Mouse (Mus musculus) brown adipose tissue, adult 24 weeks (tissue): ENCODE measurements around the gene Usp34. TPM values are rescaled to one million over a fixed set of nuclear protein-coding genes. Genes with fewer than 3 reads are reported as not detected.
"Not testable (repeated sequence)": the region's sequence is repeated elsewhere in the genome, so short reads cannot be mapped to it uniquely, and the experiment has no call there.

Experiments
- H3K27ac ChIP-seq: fragments of 200-500 bp; replicated peaks from 2 replicates; pipeline ENCODE4 v1.5.1; 2012; ENCODE audit warnings: low read depth, mild to moderate bottlenecking, low read length
- H3K4me1 ChIP-seq: fragments of 200-500 bp; 2 replicates; pipeline ENCODE4 v1.6.1; 2012; ENCODE audit warnings: low read length, mixed read lengths; ENCODE audit not compliant: control insufficient read depth, insufficient read depth, insufficient read length
- H3K4me3 ChIP-seq: fragments of 200-500 bp; 2 replicates; pipeline ENCODE4 v1.5.1; 2012; ENCODE audit warnings: low read depth, mild to moderate bottlenecking, low read length, moderate library complexity; ENCODE audit not compliant: insufficient read depth
- polyA plus RNA-seq: library from polyadenylated mRNA; stranded (reverse); fragments of >200 nt; gene quantifications from 2 replicates; pipeline ENCODE4 v1.2.4, GENCODE M21; 2012; ENCODE audit not compliant: missing spikeins, insufficient read depth, insufficient read length

Usp34 gene
- polyA plus RNA-seq, 1 experiment: 15.9 TPM

DNA sequence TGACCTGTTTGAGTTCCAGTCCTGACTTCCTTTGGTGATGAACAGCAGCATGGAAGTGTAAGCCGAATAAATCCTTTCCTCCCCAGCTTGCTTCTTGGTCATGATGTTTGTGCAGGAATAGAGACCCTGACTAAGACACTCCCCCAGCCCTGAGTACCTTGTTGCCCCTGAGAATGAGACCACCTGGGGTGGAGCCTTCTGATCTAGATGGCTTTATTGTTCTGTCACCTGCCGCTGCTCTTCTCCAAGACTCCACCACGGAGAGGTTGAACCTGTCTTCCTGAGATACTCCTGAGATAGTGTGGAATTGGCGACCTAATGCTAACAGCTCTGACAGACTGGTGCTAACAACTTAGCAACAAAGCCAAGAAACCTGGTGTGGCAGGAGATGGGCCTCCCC, 208.1 kb downstream of the Usp34 start:
- H3K27ac ChIP-seq, H3K4me1 ChIP-seq, H3K4me3 ChIP-seq: not testable (repeated sequence)

DNA sequence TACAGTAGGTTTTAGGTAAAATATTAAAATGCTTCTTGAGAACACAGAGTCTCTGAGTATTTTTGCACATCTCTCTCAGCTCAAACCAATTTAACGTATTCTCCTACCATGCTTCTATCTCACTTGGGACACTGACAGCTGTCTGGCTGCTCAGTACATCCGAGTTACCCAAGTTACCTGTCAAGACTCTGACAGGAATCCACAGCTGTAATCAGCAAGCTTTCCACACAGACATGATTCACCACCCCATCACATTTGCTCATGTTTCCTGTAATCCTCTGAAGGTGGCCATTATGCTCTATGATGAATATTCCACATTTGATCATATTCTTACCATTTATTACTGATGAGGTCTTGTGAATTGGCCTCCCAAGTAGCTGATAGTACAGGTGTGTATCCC, 208.6 kb downstream of the Usp34 start:
- Histone ChIP-seq H3K4me3 (no peak overlapping the region), H3K27ac (no peak overlapping the region), H3K4me1 (no peaks in the 10 kb centered on the region)

DNA sequence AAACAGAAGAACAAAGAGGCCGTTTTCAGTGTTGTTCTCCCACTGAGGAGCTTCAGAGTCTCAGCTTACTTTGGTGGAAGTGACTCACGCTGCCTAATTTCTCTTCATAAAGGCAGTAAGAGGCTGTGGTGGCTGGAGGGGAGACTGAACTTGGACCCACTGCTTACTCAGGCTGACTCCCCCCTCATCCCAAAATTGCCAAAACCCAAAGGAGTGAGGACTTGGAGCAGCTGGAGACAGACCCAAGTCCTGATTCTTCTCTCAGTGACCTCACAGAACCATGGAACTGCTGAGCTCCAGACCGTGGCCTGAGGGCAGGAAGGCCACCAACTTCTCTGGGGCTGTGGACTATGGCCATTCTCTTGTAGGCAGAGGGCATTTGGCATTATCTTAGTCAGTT, 212.3 kb downstream of the Usp34 start:
- Histone ChIP-seq H3K27ac (no peak overlapping the region), H3K4me1 (no peaks in the 10 kb centered on the region), H3K4me3 (no peak overlapping the region)

DNA sequence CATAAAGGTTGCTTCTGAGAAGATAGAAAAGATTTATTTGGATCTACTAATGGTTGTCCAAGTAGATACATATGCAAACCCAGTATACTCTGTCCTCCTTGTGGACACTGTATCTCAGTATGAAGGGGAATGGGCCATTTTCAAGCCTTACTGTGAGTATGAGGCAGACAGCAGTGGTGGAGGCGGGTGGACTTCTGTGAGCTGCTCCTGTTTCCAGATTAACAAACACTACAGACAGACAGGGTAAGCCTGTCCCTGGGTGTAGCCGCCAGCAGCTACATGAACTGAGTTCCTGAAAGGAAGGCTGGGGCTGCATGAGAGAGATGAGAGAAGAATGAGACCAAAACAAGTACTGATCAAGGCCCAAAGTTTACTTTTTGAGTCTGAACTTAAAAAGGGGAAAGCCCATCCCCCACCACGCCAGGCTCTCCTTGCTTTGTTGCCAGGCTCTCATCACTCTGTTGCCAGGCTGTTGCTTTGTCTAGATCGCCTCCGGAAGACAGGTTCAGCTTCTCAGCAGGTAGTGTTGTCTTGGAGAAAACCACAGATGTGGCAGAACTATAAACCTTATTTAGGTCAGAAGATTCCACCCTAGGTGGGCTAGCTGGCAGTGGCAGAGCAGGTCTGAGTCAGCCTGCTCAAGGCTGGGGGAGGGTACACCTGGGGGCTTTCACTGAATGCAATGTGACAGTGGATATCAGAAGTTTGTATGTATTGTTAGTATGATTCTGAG, 213.9 kb downstream of the Usp34 start, which contains the start of gene 1700093K21Rik:
1700093K21Rik (minus strand) TSS at position 683 of the 733 bp plus-strand sequence.
- Histone ChIP-seq H3K4me1 (no peaks in the 10 kb centered on the region), H3K27ac (no peak within 1 kb of the TSS), H3K4me3 (no peak within 1 kb of the TSS)

DNA sequence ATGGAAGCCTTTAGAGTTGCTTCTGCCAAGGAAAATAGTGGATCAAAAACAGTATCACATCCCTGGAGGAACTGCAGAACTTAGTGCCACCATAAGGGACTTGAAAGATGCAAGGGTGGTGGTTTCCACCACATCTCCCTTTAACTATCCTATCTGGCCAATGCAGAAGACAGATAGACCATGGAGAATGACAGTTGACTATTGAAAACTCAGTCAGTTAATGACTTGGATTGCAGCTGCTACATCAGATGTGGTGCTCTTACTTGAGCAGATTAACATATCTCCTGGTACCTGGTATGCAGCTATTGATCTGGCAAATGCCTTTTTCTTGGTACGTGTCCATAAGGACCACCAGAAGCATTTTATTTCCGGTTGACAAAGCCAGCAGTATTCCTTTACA, 230.8 kb downstream of the Usp34 start:
- H3K27ac ChIP-seq: no peak overlapping the region
- no peak overlapping the region for H3K4me3 ChIP-seq
- no peaks in the 10 kb centered on the region for H3K4me1 ChIP-seq

Other genes with a start within 250 kb of the Usp34 start
- gene Xpo1, start 50.9 kb upstream of the Usp34 start, polyA plus RNA-seq: 22.1 and 33.0 TPM in 2 replicates
- gene Ahsa2, start 191.1 kb downstream of the Usp34 start, polyA plus RNA-seq: 32.3 and 81.8 TPM in 2 replicates
- gene 1700093K21Rik, start 214.3 kb downstream of the Usp34 start, polyA plus RNA-seq: not detected in 2 replicates